Mouse (Mus musculus) stomach, postnatal 0 days (tissue): ENCODE data around the gene Morf4l1. TPM values are rescaled to one million over a fixed set of nuclear protein-coding genes. Genes with fewer than 3 reads are reported as not detected.
A peak's percentile ranks its signal among the peaks of the same experiment; 100 is the strongest.

ENCODE experiments used
- ATAC-seq: fragments of 200-750 bp; cut with Nextera tagmentation; 2 replicates; pipeline ENCODE4 v1.8.0; 2017; ENCODE audit not compliant: low FRiP score, low TSS enrichment
- DNase-seq: peaks from one replicate; pipeline ENCODE4 v3.0.0-alpha.2; 2016; ENCODE audit warnings: low spot score
- H3K27ac ChIP-seq: fragments of 300-500 bp; sonication (generic); replicated peaks from 2 replicates; pipeline ENCODE4 v1.5.1; 2014; ENCODE audit warnings: mild to moderate bottlenecking, control low read depth
- H3K27me3 ChIP-seq: fragments of 300-500 bp; sonication (generic); 2 replicates; pipeline ENCODE4 v1.6.1; 2014; ENCODE audit warnings: low read length; ENCODE audit not compliant: control insufficient read depth, insufficient read depth
- H3K36me3 ChIP-seq: fragments of 300-500 bp; sonication (generic); 2 replicates; pipeline ENCODE4 v1.6.1; 2014; ENCODE audit warnings: low read length, mixed read lengths; ENCODE audit not compliant: control insufficient read depth, insufficient read depth
- H3K4me1 ChIP-seq: fragments of 300-500 bp; sonication (generic); replicated peaks from 2 replicates; pipeline ENCODE4 v1.6.1; 2014; ENCODE audit warnings: antibody characterized with exemption; ENCODE audit not compliant: control insufficient read depth, insufficient read depth
- H3K4me2 ChIP-seq: fragments of 300-500 bp; sonication (generic); replicated peaks from 2 replicates; pipeline ENCODE4 v1.6.1; 2014; ENCODE audit warnings: low read depth, mild to moderate bottlenecking, control low read depth, moderate library complexity
- H3K4me3 ChIP-seq: fragments of 300-500 bp; sonication (generic); 2 replicates; pipeline ENCODE4 v1.5.1; 2014; ENCODE audit warnings: low read depth, low read length, control low read depth
- H3K9ac ChIP-seq: fragments of 300-500 bp; sonication (generic); 2 replicates; pipeline ENCODE4 v1.6.1; 2014; ENCODE audit warnings: mild to moderate bottlenecking, low read length, control low read depth, mixed read lengths
- H3K9me3 ChIP-seq: fragments of 300-500 bp; sonication (generic); 2 replicates; pipeline ENCODE4 v1.6.1; 2016; ENCODE audit warnings: low read length; ENCODE audit not compliant: control insufficient read depth
- CTCF ChIP-seq: IDR thresholded peaks from 2 replicates; pipeline ENCODE4 v1.5.1; 2016; ENCODE audit warnings: antibody characterized with exemption, low read depth, mild to moderate bottlenecking, moderate library complexity
- EP300 ChIP-seq: optimal IDR thresholded peaks from 2 replicates; pipeline ENCODE3; 2016; ENCODE audit warnings: antibody characterized with exemption
- WGBS: fragments of 180-500 bp; shearing (Covaris S2); extraction: QIAGEN DNeasy Blood & Tissue Kit; methylation state at CpG from one replicate; pipeline ENCODE4 v1.1.7; 2014; 5-methylcytosine and 5-hydroxymethylcytosine counted together
- polyA plus RNA-seq: library from polyadenylated mRNA; unstranded; fragments of >200 nt; fragmentation: Nextera tagmentation; extraction: Ambion mirVana; gene quantifications from 2 replicates; pipeline ENCODE4 v1.2.1, GENCODE M21; 2015

Gene Morf4l1
- polyA plus RNA-seq = 225 and 226 TPM in 2 replicates

DNA sequence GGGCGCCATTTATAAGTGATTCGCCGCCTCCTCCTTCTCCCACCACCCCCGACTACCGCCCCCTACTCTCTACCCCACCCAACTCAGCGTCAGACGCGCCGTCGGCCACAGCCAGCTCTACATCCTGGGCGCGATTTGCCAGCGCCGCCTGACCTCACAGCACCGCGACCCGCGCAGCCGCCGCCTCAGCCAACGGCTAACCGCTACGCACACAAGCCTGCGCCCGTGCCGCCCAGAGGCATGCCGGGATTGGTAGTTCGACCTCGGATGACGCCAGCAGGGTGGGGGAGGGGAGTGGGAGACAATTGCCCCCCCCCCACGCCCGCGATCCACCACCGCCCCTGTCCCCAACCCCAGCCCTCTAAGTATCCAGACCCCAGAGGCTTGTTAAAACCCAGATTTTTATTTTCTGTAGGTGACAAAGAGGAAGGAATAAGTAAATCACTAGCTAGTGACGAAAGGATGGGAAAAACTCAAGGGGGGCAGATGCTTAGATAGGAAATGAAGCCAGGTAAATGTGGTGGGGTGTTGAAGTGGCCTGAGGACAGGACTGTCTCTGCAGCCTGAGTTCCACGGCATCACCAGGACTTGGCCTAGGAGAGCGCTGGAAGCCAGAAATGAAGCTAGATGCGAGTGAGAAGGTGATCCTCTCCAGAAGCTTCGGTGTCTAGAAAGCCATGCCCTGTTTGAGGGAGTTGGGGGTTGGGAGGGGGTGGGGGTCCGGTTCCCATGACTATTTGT lies at the start of gene Morf4l1:
TSS of gene Morf4l1 (minus strand) at position 208 of the 741 bp plus-strand sequence.
- Histone ChIP-seq H3K4me3 (peak within 1 kb of the TSS; percentile 97), H3K27ac (peak within 1 kb of the TSS; percentile 100), H3K4me1 (peaks cover 3% of the 10 kb centered on the region; the same call in 1 of the 2 replicates), H3K9me3 (no peaks in the 10 kb centered on the region), H3K36me3 (no peaks in the 10 kb centered on the region), H3K9ac (peak within 1 kb of the TSS; percentile 96), H3K4me2 (peak within 1 kb of the TSS; percentile 76), H3K27me3 (no peaks in the 10 kb centered on the region)
- DNase-seq = peak; percentile 97
- peak; percentile 99 for ATAC-seq
- TF ChIP-seq EP300 = no peak
- TF ChIP-seq CTCF = no peak
- under 1% methylated on average over 37 of the region's 40 CpGs for WGBS

DNA sequence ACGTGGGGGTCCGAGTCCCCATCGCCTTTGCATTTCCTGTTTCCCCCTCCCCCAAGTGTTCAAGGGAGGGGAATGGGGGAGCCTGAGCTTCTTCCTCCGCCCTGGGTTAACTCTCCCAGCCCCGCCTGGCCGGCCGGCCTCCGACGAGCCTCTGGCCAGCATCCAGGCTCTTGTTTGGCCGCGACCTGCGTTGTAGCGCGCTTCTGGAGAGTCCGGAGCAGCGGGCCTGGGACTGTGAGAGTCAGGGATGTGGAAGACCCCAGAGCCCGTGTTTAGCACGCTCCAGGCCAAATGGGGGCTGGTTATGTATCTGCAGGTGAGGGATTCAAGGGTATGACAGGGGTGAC lies 49.1 kb upstream of the Morf4l1 start:
- H3K27me3 ChIP-seq = no peaks in the 10 kb centered on the region
- ATAC-seq (peak; percentile 51), DNase-seq (peak; percentile 47)
- TF ChIP-seq EP300 (no peak), CTCF (no peak)
- H3K4me2 ChIP-seq = peak overlapping the region; percentile 98
- H3K4me3 ChIP-seq = peak overlapping the region; percentile 63
- H3K9ac ChIP-seq = peak overlapping the region; percentile 71
- peak overlapping the region; percentile 35; the same call in 1 of the 2 replicates for H3K27ac ChIP-seq
- H3K9me3 ChIP-seq = no peaks in the 10 kb centered on the region
- H3K4me1 ChIP-seq = no peaks in the 10 kb centered on the region
- 3% methylated on average over 18 of the region's 18 CpGs for WGBS
- no peaks in the 10 kb centered on the region for H3K36me3 ChIP-seq

GRCm38 (mm10) chr9:90162926-90163748 lies 48.6 kb upstream of the Morf4l1 start, which contains the start of gene Adamts7:
Gene Adamts7 (plus strand): TSS chr9:90163069.
- H3K9me3 ChIP-seq = no peaks in the 10 kb centered on the region
- H3K27ac ChIP-seq = peak within 1 kb of the TSS; percentile 49; the same call in 1 of the 2 replicates
- H3K4me2 ChIP-seq = peak within 1 kb of the TSS; percentile 98
- peak within 1 kb of the TSS; percentile 71 for H3K9ac ChIP-seq
- peak within 1 kb of the TSS; percentile 63 for H3K4me3 ChIP-seq
- TF ChIP-seq EP300 (no peak), CTCF (no peak)
- no peaks in the 10 kb centered on the region for H3K27me3 ChIP-seq
- under 1% methylated on average over 51 of the region's 60 CpGs for WGBS
- H3K36me3 ChIP-seq = no peaks in the 10 kb centered on the region
- peak; percentile 49 for DNase-seq
- peak; percentile 68 for ATAC-seq
- no peaks in the 10 kb centered on the region for H3K4me1 ChIP-seq

GRCm38 (mm10) chr9:90162243-90162925 lies 47.8 kb upstream of the Morf4l1 start:
- Histone ChIP-seq H3K27me3 (no peaks in the 10 kb centered on the region), H3K4me1 (no peaks in the 10 kb centered on the region), H3K27ac (0 out of 2 replicates have a peak overlapping the region, but pooled peaks have one; percentile 49), H3K4me3 (peak overlapping the region; percentile 63), H3K9me3 (no peaks in the 10 kb centered on the region), H3K36me3 (no peaks in the 10 kb centered on the region), H3K9ac (peak overlapping the region; percentile 71), H3K4me2 (peak overlapping the region; percentile 98)
- peak; percentile 70 for DNase-seq
- WGBS = 10% methylated on average over 22 of the region's 29 CpGs
- peak; percentile 89 for ATAC-seq
- TF ChIP-seq EP300 = no peak
- peak; percentile 72 for TF ChIP-seq CTCF

- Histone ChIP-seq H3K36me3 (no peaks in the 10 kb centered on the region), H3K4me2 (no peak overlapping the region), H3K9ac (no peak overlapping the region), H3K4me3 (no peak overlapping the region), H3K4me1 (no peaks in the 10 kb centered on the region), H3K9me3 (no peaks in the 10 kb centered on the region), H3K27ac (no peak overlapping the region), H3K27me3 (no peaks in the 10 kb centered on the region)
- DNase-seq (no peak), ATAC-seq (no peak)
- TF ChIP-seq EP300 (no peak), CTCF (no peak)
- WGBS = 61% methylated on average over 5 of the region's 5 CpGs
These were observed 32.3 kb upstream of the Morf4l1 start for GRCm38 (mm10) chr9:90146869-90147268.
